Mouse (Mus musculus) heart, postnatal 14 days (tissue): ENCODE data around the gene Rps11. TPM values are rescaled to one million over a fixed set of nuclear protein-coding genes. Genes with fewer than 3 reads are reported as not detected.
A peak's percentile ranks its signal among the peaks of the same experiment; 100 is the strongest.
"Not testable (repeated sequence)": the region's sequence is repeated elsewhere in the genome, so short reads cannot be mapped to it uniquely, and the experiment has no call there.

Experiments
- DNase-seq, 2 experiments: peaks; one replicate each; pipeline ENCODE4 v3.0.0; 2021 to 2022
- intact Hi-C: fragments of 180-260 bp; cut with DNase I; formaldehyde crosslinking; loops from one replicate; pipeline ENCODE4 v1.15.1; 2025
- long read RNA-seq, 2 experiments: library from polyadenylated mRNA; stranded (forward); transcript quantifications; one replicate each; pipeline ENCODE4 v2.0.0; 2021
- total RNA-seq, 2 experiments: library from RNA; stranded (reverse); gene quantifications; 2 replicates each; pipeline ENCODE4 v1.2.3; 2021

The Rps11 gene
- total RNA-seq, result 100 to 1,000 TPM; 582 to 636 TPM
- long read RNA-seq, experiment 1, transcript Rps11-201 (5 exons, 661 nt), result major isoform, 118 of 123 reads
- long read RNA-seq, experiment 1, partial matches to known transcripts, result 4 of 123 reads
- long read RNA-seq, experiment 1, other reads (novel, unspliced or antisense), result 0 of 123 reads
- long read RNA-seq, experiment 2, transcript Rps11-201 (5 exons, 661 nt), result major isoform, 129 of 131 reads
- long read RNA-seq, experiment 2, partial matches to known transcripts, result 0 of 131 reads
- long read RNA-seq, experiment 2, other reads (novel, unspliced or antisense), result 2 of 131 reads

DNA sequence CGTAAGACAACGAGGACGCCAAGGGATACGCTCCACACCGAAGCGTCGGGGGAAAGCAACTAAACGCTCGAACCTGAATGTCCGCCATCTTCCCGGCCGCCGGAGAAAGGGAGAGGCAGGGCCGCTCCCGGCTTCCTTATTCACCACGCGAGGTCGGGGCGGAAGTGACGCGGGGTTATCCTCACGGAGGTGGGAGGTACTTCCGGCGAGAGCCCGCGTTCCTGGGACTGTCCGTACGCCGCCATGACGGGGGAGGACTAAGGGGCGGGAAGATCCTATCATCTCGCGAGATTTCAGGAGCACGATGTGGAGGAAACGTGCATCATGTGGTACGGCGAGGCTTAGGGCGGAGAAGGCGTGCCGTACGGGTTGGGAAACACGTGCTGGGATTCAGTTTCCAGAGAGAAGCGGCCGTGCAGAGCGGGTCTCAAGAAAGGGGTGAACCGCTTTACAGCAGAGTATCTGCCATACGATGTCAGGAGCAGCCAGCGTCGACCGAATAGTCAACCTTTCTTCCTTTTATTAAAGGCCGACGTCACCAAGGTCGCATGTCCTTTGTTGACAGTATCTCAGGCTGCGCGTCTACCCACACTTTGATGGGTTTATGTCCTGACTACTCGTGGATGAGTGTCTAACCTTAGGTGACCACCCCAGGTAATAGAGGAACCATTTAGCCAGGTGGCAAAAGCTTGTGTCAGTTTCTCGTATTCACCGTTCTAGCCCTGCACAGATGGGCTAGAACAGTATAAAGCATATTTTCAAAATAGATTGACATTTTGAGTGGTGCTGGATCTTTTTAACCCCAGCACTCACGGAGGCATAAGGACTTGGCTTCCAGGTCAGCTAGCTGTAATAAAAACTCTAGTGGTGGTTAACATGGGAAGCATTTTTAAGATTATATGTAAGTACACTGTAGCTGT is at the start of gene Rps11:
TSS of gene Rps11 (minus strand) at position 216 of the 920 bp plus-strand sequence.
- peak; percentile 97 to 99 for DNase-seq
- intact Hi-C loops, result loop anchor here (5.0 kb wide), 1 partner anchor 42 kb away; no protein-coding TSS in a partner anchor

DNA sequence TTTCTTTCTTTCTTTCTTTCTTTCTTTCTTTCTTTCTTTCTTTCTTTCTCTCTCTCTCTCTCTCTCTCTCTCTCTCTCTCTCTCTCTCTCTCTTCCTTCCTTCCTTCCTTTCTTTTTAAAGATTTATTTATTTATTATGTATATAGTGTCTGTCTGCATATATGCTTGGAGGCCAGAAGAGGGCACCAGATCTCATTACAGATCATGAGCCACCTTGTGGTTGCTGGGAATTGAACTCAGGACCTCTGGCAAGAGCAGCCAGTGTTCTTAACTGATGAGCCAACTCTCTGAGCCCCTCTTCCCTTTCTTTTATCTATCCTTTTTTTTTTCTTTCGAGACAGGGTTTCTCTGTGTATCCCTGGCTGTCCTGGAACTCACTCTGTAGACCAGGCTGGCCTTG is 49.5 kb upstream of the Rps11 start:
- intact Hi-C loops, DNase-seq: not testable (repeated sequence)

DNA sequence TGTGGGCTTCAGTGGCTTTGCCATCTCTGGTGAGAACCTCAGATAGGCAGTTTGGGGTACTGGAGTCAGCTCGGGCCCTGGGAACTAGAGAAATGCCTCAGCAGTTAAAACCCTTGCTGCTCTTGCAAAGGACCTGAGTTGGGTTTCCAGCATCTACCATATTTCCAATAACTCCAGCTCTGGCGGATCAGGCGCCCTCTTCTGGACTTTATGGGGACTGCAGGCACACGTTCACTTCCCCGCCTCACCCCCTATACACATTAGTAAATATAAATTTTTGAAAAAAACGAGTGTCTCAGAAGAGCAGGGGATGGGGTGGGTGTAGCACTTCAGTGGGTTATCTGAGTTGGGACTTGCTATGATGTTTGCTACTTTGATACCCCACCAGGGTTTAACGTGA is 48.7 kb upstream of the Rps11 start:
- intact Hi-C loops, result no loop called here
- no peak for DNase-seq

DNA sequence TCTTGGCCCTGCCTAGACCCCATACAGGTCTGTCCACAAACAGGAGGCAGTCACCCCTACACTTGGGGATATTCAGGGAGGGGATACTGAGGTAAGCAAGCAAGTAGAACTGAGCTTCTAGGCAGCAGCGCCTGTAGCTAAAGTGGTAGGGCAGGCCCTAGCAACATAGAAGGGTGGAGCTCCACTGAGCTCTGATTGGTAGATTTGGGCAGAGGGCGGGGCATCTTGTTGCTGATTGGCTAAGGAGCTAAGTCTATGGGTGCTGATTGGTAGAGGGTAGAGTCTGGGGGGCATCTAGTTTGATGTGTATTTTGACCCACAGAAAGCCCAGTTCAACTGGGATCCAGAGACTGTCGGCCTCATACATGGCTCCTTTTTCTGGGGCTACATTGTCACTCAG is 45.3 kb upstream of the Rps11 start:
- no peak for DNase-seq
- intact Hi-C loops, result no loop called here

DNA sequence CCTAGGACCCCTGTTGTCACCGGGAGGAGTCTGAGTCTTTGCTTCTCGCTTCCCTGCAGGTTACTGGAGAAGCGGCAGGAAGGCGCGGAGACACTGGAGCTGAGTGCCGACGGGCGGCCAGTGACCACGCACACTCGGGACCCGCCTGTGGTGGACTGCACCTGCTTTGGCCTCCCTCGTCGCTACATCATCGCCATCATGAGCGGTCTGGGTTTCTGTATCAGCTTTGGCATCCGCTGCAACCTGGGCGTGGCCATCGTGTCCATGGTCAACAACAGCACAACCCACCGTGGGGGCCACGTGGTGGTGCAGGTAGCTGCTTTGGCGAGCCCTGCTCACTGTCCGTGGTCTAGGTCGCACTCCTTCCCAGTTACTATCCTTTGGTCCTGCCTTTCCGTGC is 44.4 kb upstream of the Rps11 start:
- DNase-seq, result no peak
- intact Hi-C loops, result no loop called here

DNA sequence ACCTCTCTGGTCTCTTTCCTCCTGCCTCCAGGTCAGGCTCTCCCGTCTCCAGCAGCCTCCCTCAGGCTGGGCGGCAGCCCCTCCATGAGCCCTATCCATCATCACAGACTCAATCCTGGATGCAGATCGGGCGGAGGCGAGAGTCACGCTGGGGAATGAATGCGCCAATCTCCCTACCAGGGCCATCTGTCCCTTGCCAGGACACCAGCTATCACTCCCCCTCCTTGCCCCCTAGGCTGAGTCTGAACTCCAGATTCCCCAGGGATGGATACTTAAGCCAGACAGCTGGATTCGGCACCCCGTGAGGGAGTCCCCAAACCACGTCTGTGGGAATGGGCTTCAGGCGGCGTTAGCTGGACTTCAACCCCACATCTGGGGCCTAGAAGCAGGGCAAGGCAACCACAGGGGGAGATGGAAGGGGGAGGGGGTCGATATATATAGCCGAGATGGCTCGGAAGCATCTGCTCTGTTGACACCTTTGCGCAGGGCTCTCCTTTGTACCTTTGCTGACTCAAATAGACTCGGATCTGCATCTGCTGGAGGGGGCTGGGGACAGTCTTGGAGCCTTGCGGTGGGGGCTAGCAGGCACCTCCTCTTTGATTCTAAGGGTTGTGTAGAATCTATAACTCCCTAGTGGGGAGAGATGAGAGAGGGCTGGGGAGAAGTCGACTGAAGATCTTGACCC is 43.7 kb upstream of the Rps11 start:
- intact Hi-C loops, result no loop called here
- no peak for DNase-seq

DNA sequence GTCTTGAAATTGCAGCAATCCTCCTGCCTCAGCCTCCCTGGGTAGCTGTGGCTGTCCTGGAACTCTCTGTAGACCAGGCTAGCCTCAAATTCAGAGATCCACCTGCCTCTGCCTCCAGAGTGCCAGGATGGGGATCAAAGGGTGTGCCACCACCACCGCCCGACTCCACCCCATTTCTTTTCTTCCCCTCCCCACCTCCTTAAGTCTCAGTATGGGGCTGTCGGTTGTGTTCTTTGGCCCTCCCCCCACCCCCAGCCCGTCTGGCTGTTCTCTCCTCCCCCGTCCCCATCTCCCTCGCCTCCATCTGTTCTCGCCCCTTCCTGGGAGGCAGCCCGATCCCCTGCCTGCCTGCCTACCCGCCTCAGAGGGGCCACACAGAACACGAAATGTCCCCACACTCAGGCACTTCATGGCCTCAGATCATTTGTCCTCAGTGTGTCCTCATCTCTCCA is 42.7 kb upstream of the Rps11 start:
- no peak for DNase-seq
- intact Hi-C loops, result no loop called here

DNA sequence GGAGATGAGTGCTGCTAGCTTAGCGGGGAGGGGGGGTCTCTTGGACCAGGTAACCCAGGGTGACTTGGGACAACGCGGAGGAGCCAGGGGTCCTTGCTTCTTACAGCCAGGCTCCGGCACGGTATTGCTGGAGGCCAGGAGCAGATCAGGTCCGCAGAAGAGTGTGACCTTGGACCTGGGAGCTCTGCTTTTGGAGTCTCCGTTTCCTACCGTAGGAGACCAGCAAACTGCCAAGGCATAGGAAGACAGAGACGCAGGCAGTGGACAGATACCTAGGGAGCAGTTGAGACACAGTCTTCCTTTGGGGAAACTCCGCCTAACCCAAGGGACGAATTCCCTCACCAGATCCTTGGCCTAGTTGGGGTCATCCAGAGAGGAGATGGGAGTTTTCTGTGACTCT is 41.5 kb upstream of the Rps11 start:
- intact Hi-C loops, result no loop called here
- DNase-seq, result no peak

DNA sequence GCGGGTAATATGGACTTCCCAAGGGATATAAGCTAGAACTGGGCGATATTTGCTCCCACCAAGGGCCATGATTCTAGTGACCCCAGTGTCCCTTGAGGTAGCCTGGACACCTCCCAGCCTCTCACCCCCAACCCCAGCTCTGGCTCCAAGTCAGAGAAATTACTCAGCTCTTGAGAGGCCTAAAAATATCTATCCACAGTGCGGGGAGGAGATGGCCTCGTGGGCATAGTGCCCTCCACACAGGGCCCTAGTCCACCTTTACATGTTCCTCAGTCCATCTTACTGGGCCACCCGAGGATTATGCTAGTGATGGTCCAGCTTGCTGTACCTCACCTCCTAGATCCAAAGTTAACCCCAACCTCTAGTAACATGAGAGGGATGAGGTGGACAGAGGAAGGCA is 40.6 kb upstream of the Rps11 start:
- intact Hi-C loops, result loop anchor here (5.0 kb wide), 1 partner anchor 132 kb away; no protein-coding TSS in a partner anchor

DNA sequence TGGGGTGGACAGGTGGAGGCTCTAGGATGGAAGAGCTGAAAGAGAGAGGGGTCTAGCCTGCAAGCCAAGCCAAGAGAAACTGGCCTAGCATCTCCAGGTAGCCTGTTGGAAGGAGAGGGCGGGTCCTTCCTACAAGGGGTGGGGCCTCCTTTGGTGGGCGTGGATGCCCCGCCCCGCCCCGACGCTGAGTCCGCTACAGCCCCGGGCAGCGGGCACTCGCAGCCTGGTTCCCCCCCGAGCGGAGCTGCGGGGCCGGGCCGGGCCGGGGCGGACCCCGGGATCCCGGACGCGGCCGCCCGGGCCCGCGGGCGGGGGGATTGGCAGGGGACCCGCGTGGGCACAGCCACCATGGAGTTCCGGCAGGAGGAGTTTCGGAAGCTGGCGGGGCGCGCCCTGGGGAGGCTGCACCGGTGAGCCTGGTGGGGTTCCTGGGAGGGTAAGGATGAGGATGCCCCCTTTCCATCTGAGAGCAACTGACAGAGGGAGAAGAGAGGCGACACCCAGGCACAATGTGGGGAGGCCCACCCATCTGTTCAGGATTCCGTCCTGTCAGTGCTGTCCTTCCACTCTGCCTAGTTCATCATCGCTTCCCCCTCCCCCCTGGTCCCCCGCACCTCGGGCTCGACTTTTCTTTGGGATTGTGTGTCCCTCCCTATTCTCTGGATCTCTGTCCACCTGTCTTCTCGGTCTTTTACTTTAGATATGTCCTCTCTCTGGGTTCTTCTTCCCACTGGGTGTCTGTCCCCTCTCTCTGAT is 39.7 kb upstream of the Rps11 start, which contains the start of gene Slc17a7:
TSS of gene Slc17a7 (plus strand) at position 215 of the 756 bp plus-strand sequence.
- intact Hi-C loops, result loop anchor here (5.0 kb wide), 1 partner anchor 133 kb away; no protein-coding TSS in a partner anchor
- DNase-seq, result no peak

More for the DNA sequence above, 40.6 kb upstream of the Rps11 start:
- no peak for DNase-seq

DNA sequence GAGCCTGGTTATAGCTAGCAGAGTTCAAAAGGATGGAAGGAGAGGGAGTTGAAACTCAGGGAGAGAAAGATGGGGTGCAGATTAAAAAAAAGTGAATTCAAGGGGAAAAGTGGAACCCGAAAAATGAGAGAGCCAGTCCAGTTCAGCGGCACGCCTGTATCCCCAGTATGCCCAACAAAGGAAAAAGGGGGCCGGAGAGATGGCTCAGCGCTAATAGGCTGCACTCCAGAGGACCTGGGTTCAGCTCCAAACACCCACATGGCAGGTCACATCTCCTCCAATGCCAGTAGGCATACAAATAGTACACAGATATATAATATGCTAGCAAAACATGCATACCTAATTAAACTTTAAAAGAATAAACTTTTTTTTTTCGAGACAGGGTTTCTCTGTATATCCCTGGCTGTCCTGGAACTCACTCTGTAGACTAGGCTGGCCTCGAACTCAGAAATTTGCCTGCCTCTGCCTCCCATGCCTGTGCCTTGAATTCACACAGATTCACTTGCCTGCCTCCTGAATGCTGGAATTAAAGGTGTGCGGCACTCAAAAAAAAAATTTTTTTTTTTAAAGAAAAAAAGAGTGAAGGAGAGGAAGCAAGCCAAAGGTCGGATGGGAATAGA is 38.9 kb upstream of the Rps11 start:
- intact Hi-C loops, result loop anchor here (1.0 to 5.0 kb wide), 2 partner anchors 35 to 134 kb away; no protein-coding TSS in a partner anchor

DNA sequence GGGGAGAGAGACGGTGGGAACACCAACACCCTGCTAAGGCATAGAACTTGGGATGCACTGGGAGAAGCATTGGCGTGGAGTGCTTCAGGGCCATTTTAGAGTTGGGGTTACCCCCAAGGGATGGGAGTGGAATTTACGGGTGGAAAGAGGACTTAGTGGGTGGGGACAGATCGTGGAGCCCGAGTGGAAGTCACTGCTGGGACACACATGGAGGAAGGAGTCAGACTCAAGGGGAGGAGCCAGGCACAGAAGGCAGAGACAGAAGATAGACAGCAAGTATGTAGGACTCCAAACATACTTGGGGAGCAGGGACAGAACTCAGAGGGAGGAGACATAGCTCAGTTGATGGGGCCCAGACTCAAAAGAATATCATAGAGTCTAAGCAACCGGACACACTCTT is 38.3 kb upstream of the Rps11 start:
- no peak for DNase-seq
- intact Hi-C loops, result loop anchor here (1.0 to 5.0 kb wide), 2 partner anchors 36 to 135 kb away; no protein-coding TSS in a partner anchor

More for the DNA sequence above, 38.9 kb upstream of the Rps11 start:
- no peak for DNase-seq

DNA sequence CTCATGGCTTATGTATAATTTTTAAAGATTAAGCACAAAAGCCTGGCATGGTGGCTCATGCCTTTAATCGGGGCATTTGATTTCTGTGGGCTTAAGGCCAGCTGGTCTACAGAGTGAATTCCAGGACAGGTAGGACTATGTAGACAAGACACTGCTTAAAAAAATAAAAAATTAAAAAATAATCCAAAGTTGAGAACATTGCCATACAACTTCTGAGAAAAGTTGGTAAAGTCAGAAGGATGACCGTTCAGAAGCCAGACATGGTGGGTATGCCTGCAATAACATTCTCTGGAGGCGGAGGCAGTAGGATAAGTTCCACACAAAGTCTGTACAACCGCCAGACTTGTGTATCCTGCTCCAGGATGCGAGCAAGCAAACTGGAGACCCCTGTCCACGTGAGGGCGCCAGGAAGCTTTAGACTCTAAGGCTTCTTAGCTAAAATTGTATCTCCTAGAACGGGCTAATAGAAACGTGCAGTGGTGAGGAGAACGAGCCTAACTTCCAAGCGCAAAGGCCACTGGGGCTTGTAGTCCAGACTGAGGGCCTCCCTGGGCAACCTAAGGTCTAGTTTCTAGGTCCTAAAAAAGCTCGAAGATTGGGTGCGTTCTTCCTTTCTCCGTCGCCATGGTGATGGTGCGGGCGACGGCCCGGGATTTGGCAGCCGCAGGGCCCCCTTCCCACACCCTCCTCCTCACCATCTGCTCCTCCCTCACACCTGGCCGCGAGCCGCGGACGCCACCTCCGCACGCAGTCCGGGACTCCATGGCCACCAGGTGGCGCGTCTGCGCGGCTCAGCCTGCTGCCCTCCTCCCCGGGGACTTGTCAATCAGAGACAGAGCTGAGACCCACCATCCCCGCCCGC is 37.6 kb upstream of the Rps11 start:
- intact Hi-C loops, result loop anchor here (1.0 to 5.0 kb wide), 2 partner anchors 36 to 135 kb away; no protein-coding TSS in a partner anchor

DNA sequence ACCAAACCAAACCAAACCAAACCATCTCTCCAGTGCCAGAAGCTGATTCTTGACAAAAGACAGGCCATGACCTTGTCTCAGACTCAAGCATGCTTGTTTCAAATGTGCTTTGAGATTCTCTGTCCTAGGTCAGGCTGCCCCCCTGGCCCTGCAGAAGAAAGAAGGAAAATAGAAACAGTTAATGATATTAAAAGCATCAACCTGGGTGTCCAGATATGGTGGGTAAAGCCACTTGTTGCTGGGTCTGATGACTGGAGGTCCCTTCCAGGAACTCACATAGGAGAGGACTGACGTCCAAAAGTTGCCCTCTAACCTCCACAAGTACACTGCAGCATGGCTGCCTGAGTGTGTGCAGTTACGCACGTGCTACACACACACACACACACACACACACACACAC is 36.6 kb upstream of the Rps11 start:
- intact Hi-C loops, result loop anchor here (5.0 kb wide), 1 partner anchor 136 kb away; no protein-coding TSS in a partner anchor
- DNase-seq, result no peak

More for the DNA sequence above, 37.6 kb upstream of the Rps11 start:
- DNase-seq, result peak; percentile 93 to 95

DNA sequence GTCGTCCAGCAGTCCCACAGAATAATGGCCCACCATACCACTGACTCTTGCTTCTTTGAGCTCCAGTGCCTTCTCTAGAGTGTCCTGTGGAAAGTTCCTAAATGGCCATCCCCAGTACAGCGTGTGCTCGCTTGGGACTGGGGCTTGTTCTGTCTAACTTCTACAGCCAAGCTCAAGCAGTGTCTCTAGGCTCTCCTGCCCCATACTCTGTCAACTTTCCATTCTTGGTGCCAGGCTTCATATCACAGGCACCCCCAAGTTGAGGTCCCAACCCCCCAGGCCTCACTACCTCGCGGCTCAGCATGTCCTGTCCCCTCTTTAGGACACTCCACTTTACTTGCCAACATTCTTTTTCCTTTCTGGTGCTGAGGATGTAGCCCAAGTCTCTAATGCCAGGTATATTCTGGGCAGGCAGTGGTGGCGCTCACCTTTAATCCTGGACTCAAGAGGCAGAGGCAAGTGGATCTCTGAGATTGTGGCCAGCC is 36.1 kb upstream of the Rps11 start:
- no peak for DNase-seq
- intact Hi-C loops, result loop anchor here (5.0 kb wide), 1 partner anchor 137 kb away; no protein-coding TSS in a partner anchor

DNA sequence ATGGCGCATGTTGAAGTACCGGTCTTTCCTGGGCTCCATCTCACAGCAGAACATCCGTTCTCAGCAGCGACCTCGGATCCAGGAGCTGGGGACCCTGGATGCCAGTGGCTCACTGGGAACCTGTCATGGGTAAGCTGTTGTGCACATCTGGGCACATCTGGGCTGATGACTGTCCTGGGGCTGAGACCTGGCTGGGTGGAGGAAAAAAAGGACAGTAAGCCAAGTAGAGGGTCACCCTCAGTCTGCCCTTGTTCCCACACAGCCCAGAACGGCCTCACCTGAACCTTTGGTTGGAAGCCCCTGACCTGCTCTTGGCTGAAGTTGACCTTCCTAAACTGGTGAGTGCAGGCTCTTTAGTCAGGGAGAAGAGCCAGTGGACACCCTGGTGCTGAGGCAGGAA is 34.8 kb upstream of the Rps11 start:
- intact Hi-C loops, result no loop called here
- DNase-seq, result no peak

DNA sequence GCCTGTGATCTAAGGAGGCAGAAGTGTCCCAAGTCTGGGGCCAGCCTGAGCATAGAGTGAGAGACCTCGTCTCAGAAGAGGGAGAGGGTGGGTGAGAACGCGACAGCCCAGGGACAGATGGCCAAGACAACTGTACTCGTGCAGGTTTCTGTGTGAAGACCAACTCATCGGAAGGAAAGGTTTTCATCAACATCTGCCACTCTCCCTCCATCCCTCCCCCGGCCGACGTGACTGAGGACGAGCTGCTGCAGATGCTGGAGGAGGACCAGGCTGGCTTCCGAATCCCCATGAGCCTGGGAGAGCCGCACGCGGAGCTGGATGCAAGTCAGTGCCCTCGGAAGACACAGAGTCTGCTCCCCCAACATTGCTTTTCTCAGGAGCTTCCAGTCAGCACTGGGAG is 33.2 kb upstream of the Rps11 start:
- intact Hi-C loops, result no loop called here
- DNase-seq, result no peak

DNA sequence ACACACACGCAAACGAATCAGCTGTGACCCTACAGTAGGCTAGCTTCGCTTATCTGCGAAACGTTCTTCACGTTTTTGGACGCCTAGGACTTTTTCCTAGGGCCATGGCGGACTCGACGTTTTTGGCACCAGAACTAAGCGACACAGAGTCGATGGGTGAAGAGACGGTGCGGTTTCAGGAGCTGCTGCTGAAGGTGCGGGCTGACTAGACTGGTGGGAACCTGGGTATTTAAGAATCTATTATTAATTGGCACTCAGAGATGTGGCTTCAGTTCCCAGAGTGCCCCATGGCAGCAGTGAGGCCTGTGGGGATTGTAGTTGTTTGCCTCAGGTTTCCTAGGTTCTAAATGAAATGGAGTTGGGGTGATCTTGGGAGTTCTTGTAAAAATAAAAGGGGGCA is 32.0 kb upstream of the Rps11 start:
- intact Hi-C loops, result no loop called here

More for the DNA sequence above, 32.0 kb upstream of the Rps11 start:
- no peak for DNase-seq
